Mouse (Mus musculus): Measurements from ENCODE around the gene Phactr1. TPM values are rescaled to one million over a fixed set of nuclear protein-coding genes. Genes with fewer than 3 reads are reported as not detected.

Gene Phactr1
- total and polyA plus RNA-seq, 2 experiments, result 0.16 to 0.28 TPM

DNA sequence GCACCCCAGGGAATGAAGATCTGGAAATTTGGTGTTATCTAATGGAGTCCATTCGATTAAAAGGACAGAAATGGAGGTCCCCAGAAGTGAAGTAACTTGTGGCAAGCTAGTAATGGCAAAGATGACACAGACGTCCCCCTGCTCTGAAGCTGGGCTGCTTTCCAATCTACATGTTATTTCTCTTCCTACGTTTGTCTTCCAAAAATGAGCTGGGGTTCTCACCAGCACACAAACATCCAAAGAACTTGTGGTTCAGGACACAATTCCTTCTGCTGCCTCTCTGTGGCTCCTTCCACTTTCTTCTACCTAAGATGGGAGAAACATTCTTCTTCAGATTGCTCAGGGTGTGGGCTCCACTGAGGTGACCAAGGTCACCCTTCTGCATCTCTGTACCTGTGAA lies 368.1 kb downstream of the Phactr1 start:
- DNase-seq (ENCODE audit: extremely low read depth, low read depth, low spot score), result no peak

DNA sequence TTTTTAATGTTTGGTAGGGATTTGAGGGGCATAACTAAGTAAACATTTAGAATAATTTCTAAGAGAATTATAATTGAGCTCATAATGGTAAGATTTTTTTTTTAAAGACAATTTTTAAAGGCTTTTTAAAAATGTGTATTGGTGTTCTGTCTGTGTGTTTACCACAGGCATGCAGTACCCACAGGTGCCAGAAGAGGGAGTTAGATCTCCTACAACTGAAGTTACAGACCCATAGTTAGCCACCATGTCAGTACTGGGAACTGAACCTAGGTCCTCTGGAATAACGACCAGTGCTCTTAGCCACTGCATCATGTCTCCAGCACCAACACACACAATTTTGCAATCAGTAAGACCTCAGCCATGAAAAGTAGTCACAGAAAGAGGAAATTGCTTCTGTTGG lies 372.8 kb downstream of the Phactr1 start:
- 89% methylated on average over 1 of the region's 1 CpGs for WGBS
- DNase-seq (ENCODE audit: extremely low read depth, low read depth, low spot score), result no peak
- no peaks in the 10 kb centered on the region for H3K4me1 ChIP-seq (ENCODE audit: control insufficient read depth, insufficient read depth, low read length)

More for the DNA sequence above, 368.1 kb downstream of the Phactr1 start:
- no peak for TF ChIP-seq CTCF (IDR thresholded peaks at IDR 0.05; ENCODE audit: low read depth, low read length)
- no peak for TF ChIP-seq POLR2A (IDR thresholded peaks at IDR 0.05; ENCODE audit: extremely low read depth, insufficient read depth, low read length)
- H3K27me3 ChIP-seq (ENCODE audit: control insufficient read depth, insufficient read depth, low read length), result peaks cover 2% of the 10 kb centered on the region; the same call in 1 of the 2 replicates
- no peaks in the 10 kb centered on the region for H3K36me3 ChIP-seq (ENCODE audit: control insufficient read depth, insufficient read depth, low read length)
- no peaks in the 10 kb centered on the region for H3K79me2 ChIP-seq (ENCODE audit: control insufficient read depth, insufficient read depth, low read length)
- no peak overlapping the region for H3K9ac ChIP-seq (ENCODE audit: low read depth, low read length)
- H3K4me1 ChIP-seq (ENCODE audit: control insufficient read depth, insufficient read depth, low read length), result no peaks in the 10 kb centered on the region
- H3K27ac ChIP-seq (replicated peaks; ENCODE audit: insufficient read depth, low read depth, low read length), result no peak overlapping the region
- WGBS, result 62% methylated on average over 3 of the region's 3 CpGs
- no peak overlapping the region for H3K4me3 ChIP-seq (ENCODE audit: insufficient read depth, low read depth, low read length)

DNA sequence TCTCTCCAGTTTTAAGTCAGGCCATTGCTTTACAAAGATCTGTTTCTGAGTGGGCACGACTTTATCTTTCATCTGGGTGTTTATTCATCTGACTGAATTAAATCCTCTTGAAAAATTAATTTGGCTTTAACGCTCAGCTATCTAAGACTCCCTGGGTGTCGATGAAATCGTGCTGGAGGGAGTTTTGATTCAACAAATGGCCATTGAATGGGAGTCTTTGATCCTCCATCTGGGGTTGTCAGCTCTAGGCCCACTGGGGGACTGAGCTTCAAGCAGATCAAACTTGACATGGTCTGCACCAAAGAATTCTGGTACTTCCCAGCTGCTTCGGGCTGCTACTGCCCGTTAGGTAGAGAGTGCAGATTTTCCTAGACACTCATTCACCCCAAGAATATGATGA lies 374.7 kb downstream of the Phactr1 start:
- no peak for TF ChIP-seq POLR2A (IDR thresholded peaks at IDR 0.05; ENCODE audit: extremely low read depth, insufficient read depth, low read length)
- no peak for TF ChIP-seq CTCF (IDR thresholded peaks at IDR 0.05; ENCODE audit: low read depth, low read length)
- WGBS, result 75% methylated on average over 6 of the region's 6 CpGs

More for the DNA sequence above, 372.8 kb downstream of the Phactr1 start:
- peaks cover 2% of the 10 kb centered on the region; the same call in 1 of the 2 replicates for H3K27me3 ChIP-seq (ENCODE audit: control insufficient read depth, insufficient read depth, low read length)
- no peak overlapping the region for H3K9ac ChIP-seq (ENCODE audit: low read depth, low read length)
- TF ChIP-seq CTCF (IDR thresholded peaks at IDR 0.05; ENCODE audit: low read depth, low read length) (no peak), POLR2A (IDR thresholded peaks at IDR 0.05; ENCODE audit: extremely low read depth, insufficient read depth, low read length) (no peak)
- no peaks in the 10 kb centered on the region for H3K79me2 ChIP-seq (ENCODE audit: control insufficient read depth, insufficient read depth, low read length)
- H3K36me3 ChIP-seq (ENCODE audit: control insufficient read depth, insufficient read depth, low read length), result no peaks in the 10 kb centered on the region
- no peak overlapping the region for H3K4me3 ChIP-seq (ENCODE audit: insufficient read depth, low read depth, low read length)
- H3K27ac ChIP-seq (replicated peaks; ENCODE audit: insufficient read depth, low read depth, low read length), result no peak overlapping the region

DNA sequence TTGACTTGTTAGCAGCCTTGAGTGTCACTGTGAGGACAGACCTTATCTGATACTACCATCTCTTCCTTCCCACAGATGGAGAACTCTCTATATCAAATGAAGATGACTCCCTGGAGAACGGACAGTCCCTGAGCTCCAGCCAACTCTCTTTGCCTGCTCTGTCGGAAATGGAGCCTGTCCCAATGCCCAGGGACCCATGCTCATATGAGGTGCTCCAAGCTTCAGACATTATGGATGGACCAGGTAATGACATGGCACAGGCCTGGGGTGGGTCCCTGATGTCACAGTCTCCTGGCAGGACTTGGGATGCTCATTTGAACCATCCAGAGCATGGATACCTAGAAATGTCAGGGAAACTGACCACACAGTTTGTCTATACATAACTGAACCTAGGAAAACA lies 376.7 kb downstream of the Phactr1 start:
- 84% methylated on average over 2 of the region's 2 CpGs for WGBS
- no peaks in the 10 kb centered on the region for H3K4me1 ChIP-seq (ENCODE audit: control insufficient read depth, insufficient read depth, low read length)
- no peak overlapping the region for H3K27ac ChIP-seq (replicated peaks; ENCODE audit: insufficient read depth, low read depth, low read length)
- TF ChIP-seq POLR2A (IDR thresholded peaks at IDR 0.05; ENCODE audit: extremely low read depth, insufficient read depth, low read length) (no peak), CTCF (IDR thresholded peaks at IDR 0.05; ENCODE audit: low read depth, low read length) (no peak)
- H3K4me3 ChIP-seq (ENCODE audit: insufficient read depth, low read depth, low read length), result no peak overlapping the region
- no peak for DNase-seq (ENCODE audit: extremely low read depth, low read depth, low spot score)
- H3K36me3 ChIP-seq (ENCODE audit: control insufficient read depth, insufficient read depth, low read length), result no peaks in the 10 kb centered on the region
- H3K9ac ChIP-seq (ENCODE audit: low read depth, low read length), result no peak overlapping the region
- H3K27me3 ChIP-seq (ENCODE audit: control insufficient read depth, insufficient read depth, low read length), result peaks cover 5% of the 10 kb centered on the region
- H3K79me2 ChIP-seq (ENCODE audit: control insufficient read depth, insufficient read depth, low read length), result no peaks in the 10 kb centered on the region

More for the DNA sequence above, 374.7 kb downstream of the Phactr1 start:
- Histone ChIP-seq H3K4me1 (ENCODE audit: control insufficient read depth, insufficient read depth, low read length) (no peaks in the 10 kb centered on the region), H3K27ac (replicated peaks; ENCODE audit: insufficient read depth, low read depth, low read length) (no peak overlapping the region), H3K27me3 (ENCODE audit: control insufficient read depth, insufficient read depth, low read length) (peaks cover 5% of the 10 kb centered on the region), H3K79me2 (ENCODE audit: control insufficient read depth, insufficient read depth, low read length) (no peaks in the 10 kb centered on the region), H3K36me3 (ENCODE audit: control insufficient read depth, insufficient read depth, low read length) (no peaks in the 10 kb centered on the region), H3K9ac (ENCODE audit: low read depth, low read length) (no peak overlapping the region), H3K4me3 (ENCODE audit: insufficient read depth, low read depth, low read length) (no peak overlapping the region)
- DNase-seq (ENCODE audit: extremely low read depth, low read depth, low spot score), result no peak

DNA sequence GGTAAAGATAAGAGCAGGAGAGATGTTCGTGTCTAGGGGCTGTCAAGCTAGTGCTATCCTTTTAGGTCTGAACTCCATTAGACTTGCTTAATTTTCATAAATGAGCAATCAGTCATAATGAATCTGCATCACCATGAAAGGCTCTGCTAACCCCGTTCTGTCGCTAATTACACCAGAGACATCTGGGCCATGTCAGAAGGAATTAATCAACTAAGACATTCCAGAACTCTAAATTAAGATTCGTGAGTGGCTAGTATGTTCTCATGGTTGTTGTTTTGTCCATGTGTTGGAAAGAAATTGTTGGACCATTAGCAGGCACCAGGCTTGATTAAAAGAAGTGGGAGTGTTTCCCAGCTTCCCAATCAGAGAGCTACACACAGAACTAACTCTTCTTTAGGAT lies 382.9 kb downstream of the Phactr1 start:
- no peaks in the 10 kb centered on the region for H3K36me3 ChIP-seq (ENCODE audit: control insufficient read depth, insufficient read depth, low read length)
- H3K27me3 ChIP-seq (ENCODE audit: control insufficient read depth, insufficient read depth, low read length), result peaks cover 3% of the 10 kb centered on the region; the same call in 1 of the 2 replicates
- no peaks in the 10 kb centered on the region for H3K79me2 ChIP-seq (ENCODE audit: control insufficient read depth, insufficient read depth, low read length)
- TF ChIP-seq CTCF (IDR thresholded peaks at IDR 0.05; ENCODE audit: low read depth, low read length), result no peak
- no peak for TF ChIP-seq POLR2A (IDR thresholded peaks at IDR 0.05; ENCODE audit: extremely low read depth, insufficient read depth, low read length)
- no peak overlapping the region for H3K27ac ChIP-seq (replicated peaks; ENCODE audit: insufficient read depth, low read depth, low read length)
- no peak overlapping the region for H3K4me3 ChIP-seq (ENCODE audit: insufficient read depth, low read depth, low read length)
- H3K4me1 ChIP-seq (ENCODE audit: control insufficient read depth, insufficient read depth, low read length), result no peaks in the 10 kb centered on the region
- no peak overlapping the region for H3K9ac ChIP-seq (ENCODE audit: low read depth, low read length)
- 84% methylated on average over 4 of the region's 4 CpGs for WGBS
- DNase-seq (ENCODE audit: extremely low read depth, low read depth, low spot score), result no peak

DNA sequence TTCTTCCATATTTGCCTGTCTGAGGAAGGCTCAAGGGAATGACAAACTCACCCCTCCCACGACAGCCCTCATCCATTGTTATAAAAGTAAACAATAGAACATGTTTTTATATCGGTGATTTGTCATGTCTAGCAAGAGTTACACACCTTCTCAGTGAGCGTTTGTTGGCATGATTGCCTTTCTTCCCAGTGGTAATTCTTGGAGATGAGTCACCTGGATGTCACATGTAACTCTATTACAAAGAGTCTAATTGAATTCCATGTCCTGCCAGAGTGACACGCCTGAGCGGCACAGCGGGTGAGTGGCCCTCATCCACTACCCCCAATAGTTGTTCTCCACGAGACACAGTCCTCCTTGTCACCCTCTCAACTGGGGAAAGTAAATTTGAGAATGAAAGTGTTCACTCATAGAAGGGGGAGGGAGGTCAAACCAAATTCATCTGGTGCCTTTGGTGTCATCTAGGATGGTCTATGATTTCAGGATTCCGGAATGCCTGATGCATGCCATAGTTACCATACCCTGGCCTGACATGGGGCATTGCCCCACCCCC lies 388.4 kb downstream of the Phactr1 start:
- Histone ChIP-seq H3K79me2 (ENCODE audit: control insufficient read depth, insufficient read depth, low read length) (no peaks in the 10 kb centered on the region), H3K36me3 (ENCODE audit: control insufficient read depth, insufficient read depth, low read length) (no peaks in the 10 kb centered on the region), H3K9ac (ENCODE audit: low read depth, low read length) (no peak overlapping the region), H3K27me3 (ENCODE audit: control insufficient read depth, insufficient read depth, low read length) (no peaks in the 10 kb centered on the region), H3K27ac (replicated peaks; ENCODE audit: insufficient read depth, low read depth, low read length) (no peak overlapping the region), H3K4me3 (ENCODE audit: insufficient read depth, low read depth, low read length) (no peak overlapping the region), H3K4me1 (ENCODE audit: control insufficient read depth, insufficient read depth, low read length) (no peaks in the 10 kb centered on the region)
- WGBS, result 81% methylated on average over 8 of the region's 8 CpGs
- DNase-seq (ENCODE audit: extremely low read depth, low read depth, low spot score), result no peak
- no peak for TF ChIP-seq POLR2A (IDR thresholded peaks at IDR 0.05; ENCODE audit: extremely low read depth, insufficient read depth, low read length)
- TF ChIP-seq CTCF (IDR thresholded peaks at IDR 0.05; ENCODE audit: low read depth, low read length), result no peak
